Mouse (Mus musculus) intestine, postnatal 0 days (tissue): Measurements from ENCODE around the gene Necap2. TPM values are rescaled to one million over a fixed set of nuclear protein-coding genes. Genes with fewer than 3 reads are reported as not detected.

Experiments
- ATAC-seq: fragments of 200-750 bp; cut with Nextera tagmentation; 2 replicates; pipeline ENCODE4 v1.8.0; 2017; ENCODE audit warnings: mild to moderate bottlenecking, moderate TSS enrichment, moderate library complexity
- H3K27ac ChIP-seq: fragments of 300-500 bp; sonication (generic); 2 replicates; pipeline ENCODE4 v1.5.1; 2014; ENCODE audit warnings: mild to moderate bottlenecking, low read depth, low read length, moderate library complexity
- H3K27me3 ChIP-seq: fragments of 300-500 bp; sonication (generic); replicated peaks from 2 replicates; pipeline ENCODE4 v1.6.1; 2014; ENCODE audit warnings: low read length, mixed read lengths; ENCODE audit not compliant: control insufficient read depth, insufficient read depth
- H3K36me3 ChIP-seq: fragments of 300-500 bp; sonication (generic); 2 replicates; pipeline ENCODE4 v1.6.1; 2014; ENCODE audit warnings: mild to moderate bottlenecking, moderate library complexity; ENCODE audit not compliant: control insufficient read depth, insufficient read depth
- H3K4me1 ChIP-seq: fragments of 300-500 bp; sonication (generic); replicated peaks from 2 replicates; pipeline ENCODE4 v1.6.1; 2014; ENCODE audit warnings: antibody characterized with exemption, low read length, mixed read lengths; ENCODE audit not compliant: control insufficient read depth, insufficient read depth
- H3K4me2 ChIP-seq: fragments of 300-500 bp; sonication (generic); replicated peaks from 2 replicates; pipeline ENCODE4 v1.6.1; 2014; ENCODE audit warnings: low read depth, mild to moderate bottlenecking, moderate library complexity
- H3K4me3 ChIP-seq: fragments of 300-500 bp; sonication (generic); 2 replicates; pipeline ENCODE4 v1.5.1; 2014; ENCODE audit warnings: low read depth, low read length
- H3K9ac ChIP-seq: fragments of 300-500 bp; sonication (generic); 2 replicates; pipeline ENCODE4 v1.6.1; 2014; ENCODE audit warnings: mild to moderate bottlenecking, low read depth, low read length
- H3K9me3 ChIP-seq: fragments of 300-500 bp; sonication (generic); 2 replicates; pipeline ENCODE4 v1.6.1; 2016; ENCODE audit warnings: mixed run types; ENCODE audit not compliant: control insufficient read depth
- CTCF ChIP-seq: sonication (generic); IDR thresholded peaks from 2 replicates; pipeline ENCODE4 v1.5.1; 2016; ENCODE audit warnings: low read depth, mild to moderate bottlenecking, control low read depth, antibody characterized with exemption, moderate library complexity
- WGBS: fragments of 180-500 bp; shearing (Covaris S2); extraction: QIAGEN DNeasy Blood & Tissue Kit; methylation state at CpG from one replicate; pipeline ENCODE4 v1.1.7; 2014; 5-methylcytosine and 5-hydroxymethylcytosine counted together
- polyA plus RNA-seq: library from polyadenylated mRNA; unstranded; fragments of >200 nt; fragmentation: Nextera tagmentation; extraction: Ambion mirVana; gene quantifications from 2 replicates; pipeline ENCODE4 v1.2.1, GENCODE M21; 2015

Necap2 gene
- polyA plus RNA-seq, 1 experiment from 2014 or later: 103 TPM

DNA sequence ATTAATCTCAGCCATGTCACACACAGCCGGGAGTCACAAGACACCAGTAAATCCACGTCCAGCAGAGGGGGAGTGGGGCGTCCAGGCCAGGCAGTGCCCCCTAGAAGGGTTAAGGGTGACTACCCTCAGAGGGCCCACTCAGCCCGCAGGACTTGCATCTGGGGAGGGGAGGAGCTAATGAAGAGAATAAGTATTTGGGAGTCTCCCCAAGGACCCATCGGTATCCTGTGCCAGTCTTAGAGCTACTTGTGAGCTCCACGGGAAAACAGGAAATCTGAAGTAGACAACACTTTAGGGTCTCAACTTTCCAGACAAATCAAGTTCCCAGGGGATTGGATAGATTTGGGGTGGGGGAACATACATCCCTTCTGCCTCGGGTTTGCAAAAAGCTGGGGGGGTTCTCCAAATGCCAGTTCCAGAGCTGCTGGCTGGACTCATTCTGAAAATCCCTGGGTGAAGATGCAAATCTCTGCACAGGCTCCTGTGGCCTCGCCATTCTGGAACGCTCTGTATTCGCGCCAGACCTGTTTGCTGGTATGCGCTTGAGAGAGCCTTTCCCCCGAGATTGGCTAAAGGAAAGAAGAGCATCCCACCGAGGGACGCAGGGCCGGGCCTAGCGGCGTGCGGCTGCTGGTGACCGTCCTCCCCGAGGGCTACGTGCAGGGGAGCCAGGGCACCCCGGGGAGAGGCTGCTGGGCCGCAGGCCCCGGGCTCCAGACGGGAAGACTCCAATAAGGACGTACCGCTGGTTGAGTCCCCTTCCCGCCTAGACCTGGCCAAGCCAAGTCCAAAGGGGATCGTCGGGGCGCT lies 18.3 kb downstream of the Necap2 start:
- H3K4me2 ChIP-seq: peak overlapping the region; percentile 89
- no peak for TF ChIP-seq CTCF
- H3K4me1 ChIP-seq: 0 out of 2 replicates have a peak, but pooled peaks cover 8% of the 10 kb centered on the region
- 3% methylated on average over 32 of the region's 32 CpGs for WGBS
- peak overlapping the region; percentile 71 for H3K9ac ChIP-seq
- H3K4me3 ChIP-seq: peak overlapping the region; percentile 64
- peak overlapping the region; percentile 57 for H3K27ac ChIP-seq
- peak; percentile 55 for ATAC-seq
- H3K27me3 ChIP-seq: no peaks in the 10 kb centered on the region
- H3K9me3 ChIP-seq: no peaks in the 10 kb centered on the region
- H3K36me3 ChIP-seq: 0 out of 2 replicates have a peak, but pooled peaks cover 6% of the 10 kb centered on the region

DNA sequence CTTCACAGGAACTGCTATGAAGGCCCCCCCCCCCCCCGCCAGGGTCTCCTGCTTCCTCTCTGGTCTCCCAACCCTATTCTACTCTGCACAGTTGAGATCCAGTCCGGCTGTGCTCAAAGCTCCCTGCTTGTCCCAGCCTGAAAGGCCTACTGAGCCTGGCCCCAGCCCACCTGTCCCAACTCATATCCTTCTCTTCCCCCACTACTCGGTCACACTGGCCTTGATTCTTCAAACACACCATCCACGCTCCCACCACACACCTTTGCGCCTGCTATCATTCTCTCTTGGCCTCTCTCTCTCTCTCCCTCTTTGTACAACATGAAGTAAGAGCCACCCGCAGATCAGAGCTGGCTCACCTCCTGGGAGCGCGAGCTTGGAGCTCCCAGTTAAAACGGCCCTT lies 19.3 kb downstream of the Necap2 start:
- Histone ChIP-seq H3K27me3 (no peaks in the 10 kb centered on the region), H3K4me1 (0 out of 2 replicates have a peak, but pooled peaks cover 8% of the 10 kb centered on the region), H3K27ac (no peak overlapping the region), H3K36me3 (0 out of 2 replicates have a peak, but pooled peaks cover 6% of the 10 kb centered on the region), H3K9ac (no peak overlapping the region), H3K9me3 (no peaks in the 10 kb centered on the region), H3K4me3 (no peak overlapping the region), H3K4me2 (no peak overlapping the region)
- WGBS: 77% methylated on average over 9 of the region's 9 CpGs
- TF ChIP-seq CTCF: no peak
- no peak for ATAC-seq

DNA sequence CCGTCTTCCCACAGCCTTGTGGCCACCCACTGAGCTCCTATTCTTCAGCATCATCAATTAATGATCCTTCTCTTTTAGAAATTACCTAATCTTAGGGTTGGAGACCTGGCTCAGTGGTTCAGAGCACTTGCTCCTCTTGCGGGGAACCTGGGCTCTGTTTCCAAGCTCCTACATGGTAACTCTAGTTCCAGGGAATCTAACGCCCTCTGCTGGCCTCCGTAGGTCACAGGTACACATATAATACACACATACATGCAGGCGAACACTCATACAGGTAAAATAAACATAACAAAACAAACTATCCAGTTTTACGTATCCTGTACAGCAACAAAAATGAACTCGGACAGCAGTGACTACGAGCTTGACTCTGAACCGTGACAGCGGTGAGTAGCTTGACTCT lies 21.2 kb downstream of the Necap2 start:
- WGBS: 96% methylated on average over 10 of the region's 10 CpGs
- H3K4me3 ChIP-seq: no peak overlapping the region
- no peak for ATAC-seq
- H3K9me3 ChIP-seq: no peaks in the 10 kb centered on the region
- no peak overlapping the region for H3K27ac ChIP-seq
- 0 out of 2 replicates have a peak, but pooled peaks cover 6% of the 10 kb centered on the region for H3K36me3 ChIP-seq
- 0 out of 2 replicates have a peak, but pooled peaks have one; percentile 21 for TF ChIP-seq CTCF
- H3K4me2 ChIP-seq: no peak overlapping the region
- H3K4me1 ChIP-seq: 0 out of 2 replicates have a peak, but pooled peaks cover 8% of the 10 kb centered on the region
- no peaks in the 10 kb centered on the region for H3K27me3 ChIP-seq
- no peak overlapping the region for H3K9ac ChIP-seq

DNA sequence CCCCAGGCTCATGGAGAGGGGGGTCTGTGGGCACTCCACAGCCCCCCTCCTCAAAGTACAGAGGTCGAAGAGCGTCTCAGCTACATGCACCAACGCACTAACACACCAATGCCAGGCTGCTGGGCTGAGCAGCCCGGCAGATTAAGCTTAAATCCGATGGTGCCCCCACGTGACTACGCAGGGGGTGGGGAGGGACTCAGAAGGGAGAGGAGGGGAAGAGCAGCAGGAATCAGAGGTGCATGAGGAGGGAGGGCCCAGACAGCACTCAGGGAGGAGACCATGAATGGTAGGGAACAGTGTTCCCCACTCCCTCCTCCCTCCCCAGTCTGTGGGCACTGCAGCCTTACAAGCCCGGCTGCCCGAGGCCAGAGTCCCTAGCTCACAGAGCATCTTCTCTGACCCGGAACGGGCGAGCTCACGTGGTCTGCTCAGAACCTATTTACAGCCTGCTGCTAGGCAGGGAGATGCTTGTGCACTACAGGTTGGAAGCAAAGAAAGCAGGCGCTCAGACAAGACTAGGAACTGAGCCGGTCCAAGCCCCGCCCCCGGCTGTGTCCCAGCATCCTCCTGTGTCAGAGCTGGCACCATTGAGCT lies 24.5 kb downstream of the Necap2 start:
- H3K9me3 ChIP-seq: no peaks in the 10 kb centered on the region
- WGBS: 51% methylated on average over 16 of the region's 17 CpGs
- 0 out of 2 replicates have a peak, but pooled peaks cover 6% of the 10 kb centered on the region for H3K36me3 ChIP-seq
- no peak for ATAC-seq
- no peaks in the 10 kb centered on the region for H3K4me1 ChIP-seq
- no peak overlapping the region for H3K9ac ChIP-seq
- H3K27ac ChIP-seq: no peak overlapping the region
- no peak for TF ChIP-seq CTCF
- H3K4me2 ChIP-seq: 0 out of 2 replicates have a peak overlapping the region, but pooled peaks have one; percentile 27
- no peak overlapping the region for H3K4me3 ChIP-seq
- H3K27me3 ChIP-seq: no peaks in the 10 kb centered on the region

DNA sequence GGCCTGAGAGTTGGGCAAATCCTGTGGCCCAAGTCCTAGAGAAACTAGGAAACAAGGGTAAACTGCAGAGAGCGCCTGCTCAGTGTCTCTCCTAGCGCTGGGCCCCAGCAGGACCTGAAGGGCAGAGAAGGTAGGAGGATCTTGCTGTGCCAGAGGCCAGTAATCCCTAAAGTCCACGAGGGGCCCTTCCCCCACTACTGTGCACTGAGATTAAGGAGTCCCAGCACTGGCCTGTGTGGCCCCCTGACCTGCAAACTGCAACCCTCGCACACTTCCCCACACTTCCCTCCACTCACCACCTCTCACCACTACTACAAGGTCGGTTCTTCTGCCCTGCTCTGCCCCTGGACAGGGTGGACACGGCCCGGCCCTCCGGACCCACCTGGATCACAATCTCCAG lies 25.0 kb downstream of the Necap2 start:
- no peak for TF ChIP-seq CTCF
- H3K9me3 ChIP-seq: no peaks in the 10 kb centered on the region
- no peak overlapping the region for H3K4me3 ChIP-seq
- H3K27ac ChIP-seq: no peak overlapping the region
- ATAC-seq: no peak
- H3K27me3 ChIP-seq: no peaks in the 10 kb centered on the region
- H3K4me1 ChIP-seq: no peaks in the 10 kb centered on the region
- whole genome bisulfite sequencing: 64% methylated on average over 8 of the region's 8 CpGs
- no peak overlapping the region for H3K9ac ChIP-seq
- H3K36me3 ChIP-seq: 0 out of 2 replicates have a peak, but pooled peaks cover 6% of the 10 kb centered on the region
- no peak overlapping the region for H3K4me2 ChIP-seq

DNA sequence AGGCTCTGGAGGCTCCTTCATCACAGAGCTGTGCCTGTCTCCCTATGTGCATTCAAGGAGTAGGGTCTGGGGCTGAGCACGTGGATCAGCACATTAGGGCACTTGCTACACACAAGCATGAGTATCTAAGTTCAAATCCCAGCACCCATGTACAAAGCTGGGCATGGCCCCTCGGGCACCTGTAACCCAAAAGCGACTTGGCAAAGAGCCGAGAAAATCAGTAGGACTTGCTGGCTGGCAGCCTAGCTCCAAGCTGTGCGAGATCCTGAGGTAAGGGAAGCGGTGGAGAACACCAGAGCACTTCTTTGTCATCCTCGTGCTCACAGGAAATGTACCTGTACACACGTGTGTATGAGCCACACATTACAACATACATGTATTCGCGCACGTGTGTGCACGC lies 25.7 kb downstream of the Necap2 start:
- no peak overlapping the region for H3K27ac ChIP-seq
- no peaks in the 10 kb centered on the region for H3K4me1 ChIP-seq
- H3K4me2 ChIP-seq: no peak overlapping the region
- H3K36me3 ChIP-seq: 0 out of 2 replicates have a peak, but pooled peaks cover 6% of the 10 kb centered on the region
- no peak overlapping the region for H3K4me3 ChIP-seq
- H3K9me3 ChIP-seq: no peaks in the 10 kb centered on the region
- no peak for ATAC-seq
- no peak for TF ChIP-seq CTCF
- WGBS: 91% methylated on average over 12 of the region's 12 CpGs
- no peaks in the 10 kb centered on the region for H3K27me3 ChIP-seq
- no peak overlapping the region for H3K9ac ChIP-seq
